Mouse (Mus musculus) heart, postnatal 25 days (tissue): ENCODE measurements around the gene Runx2. TPM values are rescaled to one million over a fixed set of nuclear protein-coding genes. Genes with fewer than 3 reads are reported as not detected.

Source experiments
- DNase-seq: peaks from one replicate; pipeline ENCODE4 v3.0.0; 2022; ENCODE audit warnings: low spot score
- intact Hi-C: fragments of 180-260 bp; cut with DNase I; formaldehyde crosslinking; loops from one replicate; pipeline ENCODE4 v1.15.1; 2025
- total RNA-seq, 2 experiments: library from RNA; stranded (reverse); gene quantifications; 2 replicates each; pipeline ENCODE4 v1.2.3; 2021

The Runx2 gene
- total RNA-seq, 2 experiments from 2014 or later = 0.26 to 0.48 TPM

DNA sequence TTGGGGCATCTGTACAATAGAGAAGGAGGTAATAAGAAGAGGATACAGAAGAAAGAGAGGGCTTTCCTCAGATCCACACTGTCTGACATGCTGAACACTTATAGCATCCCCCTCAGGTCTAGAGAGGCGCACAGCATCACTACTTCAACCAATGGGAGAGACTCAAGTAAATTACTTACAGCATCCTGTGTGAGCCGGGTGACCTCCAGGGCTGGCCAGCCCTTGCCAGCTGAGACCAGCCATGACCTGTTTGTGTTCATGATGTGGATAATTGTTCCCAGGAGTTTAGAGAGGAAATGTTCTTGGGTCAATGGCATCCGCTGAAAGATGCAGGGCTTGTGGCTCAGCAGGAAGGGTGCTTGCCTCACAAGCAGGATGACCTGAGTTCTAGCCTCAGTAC lies 308.1 kb downstream of the Runx2 start:
- intact Hi-C loops = no loop called here
- DNase-seq = no peak

DNA sequence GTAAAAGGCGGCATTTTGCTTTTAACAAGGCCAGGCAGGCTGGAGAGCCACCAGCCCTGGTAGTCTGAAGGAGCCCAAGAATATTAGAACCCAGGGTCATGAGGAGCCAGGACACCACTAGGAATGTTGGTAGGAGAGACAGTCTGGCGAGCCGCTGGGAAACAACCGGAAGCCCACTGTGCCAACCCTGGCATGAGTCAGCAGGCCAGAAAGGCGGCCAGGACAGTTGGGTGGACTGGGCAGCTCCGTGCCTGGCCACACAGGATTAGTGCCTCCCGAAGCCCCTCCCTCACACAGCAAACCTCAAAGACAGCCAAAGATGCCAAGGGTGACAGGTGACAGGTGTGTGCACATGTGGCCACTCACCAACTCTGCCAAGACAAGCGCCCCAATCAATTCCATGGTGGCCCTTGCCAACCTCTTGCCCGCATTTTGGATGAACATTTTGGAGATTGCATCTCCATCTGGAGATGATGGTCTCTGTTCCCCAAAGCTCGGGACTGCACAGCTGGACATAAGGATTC lies 309.7 kb downstream of the Runx2 start:
- intact Hi-C loops = no loop called here
- no peak for DNase-seq

DNA sequence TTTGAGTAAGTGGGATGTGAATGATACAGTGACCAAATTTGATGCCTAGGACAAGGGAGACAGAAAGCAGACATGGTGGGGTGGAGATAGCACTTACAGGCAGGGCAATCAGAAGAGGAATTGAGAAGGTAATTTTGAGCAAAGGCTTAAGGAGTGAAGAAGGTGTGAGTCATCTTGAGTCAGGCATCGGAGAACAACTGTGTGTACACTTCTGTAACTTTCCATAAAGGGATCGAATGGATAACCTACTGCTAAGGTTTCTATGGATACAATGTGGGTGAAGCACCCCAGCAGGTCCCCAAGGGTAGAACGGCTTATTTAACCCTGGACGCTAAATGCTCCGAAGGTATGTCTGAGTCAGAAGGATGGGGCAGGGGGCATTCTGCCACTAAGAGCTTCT lies 312.4 kb downstream of the Runx2 start:
- DNase-seq = no peak
- intact Hi-C loops = no loop called here

DNA sequence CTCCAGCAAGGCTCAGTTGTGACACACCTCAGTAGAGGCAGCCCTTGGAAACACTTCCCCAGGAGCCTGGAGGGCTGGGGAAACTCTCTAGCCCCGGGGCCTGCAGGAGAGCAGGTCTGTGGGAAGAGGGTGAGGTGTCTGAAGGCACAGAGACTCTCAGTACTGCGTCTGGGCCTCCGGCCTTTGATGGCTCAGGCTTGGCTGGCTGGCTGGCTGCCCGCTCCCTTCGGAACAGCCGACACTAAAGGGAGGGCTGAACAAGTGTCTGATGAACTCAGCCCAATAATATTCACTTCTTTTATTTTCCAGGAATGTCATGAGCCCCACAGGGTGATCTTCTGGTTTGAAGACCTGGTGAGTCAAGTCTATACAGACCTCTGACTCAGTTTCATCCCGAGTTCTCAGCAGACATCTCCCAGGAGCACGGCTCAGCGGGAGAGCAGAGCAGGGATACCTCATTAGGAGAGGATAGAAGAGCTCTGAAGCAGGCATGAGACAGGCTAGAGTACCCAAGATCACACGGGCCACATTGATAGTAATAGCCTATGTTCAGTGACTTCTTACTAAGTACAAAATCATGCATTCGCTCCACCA lies 314.2 kb downstream of the Runx2 start:
- intact Hi-C loops = no loop called here
- DNase-seq = no peak

- intact Hi-C loops = no loop called here
- no peak for DNase-seq
Observed at GRCm38 (mm10) chr17:44490164-44490794, 324.3 kb downstream of the Runx2 start.

GRCm38 (mm10) chr17:44489346-44489745 lies 325.3 kb downstream of the Runx2 start:
- no peak for DNase-seq
- intact Hi-C loops = no loop called here

DNA sequence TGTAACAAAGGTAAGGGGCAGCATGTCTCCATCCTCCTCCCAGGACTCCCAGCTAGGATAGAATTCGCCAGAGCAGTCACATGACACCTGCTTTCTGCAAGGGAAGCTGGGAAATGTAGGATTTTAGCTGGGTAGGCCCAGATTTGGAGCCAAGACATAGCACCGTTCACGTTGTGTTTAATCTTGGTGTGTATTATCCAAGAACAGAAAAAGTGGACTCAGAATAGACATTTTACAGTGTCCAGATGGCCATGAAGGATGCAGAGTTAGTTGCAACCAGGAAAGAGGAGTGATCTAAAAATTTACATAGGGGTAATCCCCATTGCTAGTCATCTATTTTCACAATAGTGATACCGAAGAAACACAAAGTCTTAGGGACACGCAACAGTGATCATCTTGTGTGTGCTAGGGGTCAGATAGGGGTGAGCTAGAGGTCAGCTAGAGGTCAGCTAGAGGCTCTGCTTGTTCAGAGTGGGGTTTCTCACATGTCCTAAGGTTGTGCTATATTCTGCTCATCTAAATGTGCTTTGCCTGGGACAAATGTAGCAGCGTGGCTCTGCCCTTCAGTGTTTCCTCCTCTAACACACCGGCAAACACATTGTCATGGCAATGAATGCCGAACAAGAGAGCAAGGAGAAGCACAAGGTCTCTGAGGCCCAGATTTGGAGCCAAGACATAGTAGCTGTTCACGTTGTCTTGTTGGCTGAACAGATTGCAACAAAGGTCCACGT lies 326.9 kb downstream of the Runx2 start:
- intact Hi-C loops = no loop called here
- no peak for DNase-seq

GRCm38 (mm10) chr17:44485337-44485736 lies 329.3 kb downstream of the Runx2 start:
- intact Hi-C loops = no loop called here
- no peak for DNase-seq

GRCm38 (mm10) chr17:44479918-44480317 lies 334.7 kb downstream of the Runx2 start:
- intact Hi-C loops = no loop called here
- no peak for DNase-seq

- intact Hi-C loops = no loop called here
- no peak for DNase-seq
Observed at GRCm38 (mm10) chr17:44479491-44479890, 335.1 kb downstream of the Runx2 start.

- intact Hi-C loops = no loop called here
- DNase-seq = no peak
Observed at GRCm38 (mm10) chr17:44475910-44476309, 338.7 kb downstream of the Runx2 start.

DNA sequence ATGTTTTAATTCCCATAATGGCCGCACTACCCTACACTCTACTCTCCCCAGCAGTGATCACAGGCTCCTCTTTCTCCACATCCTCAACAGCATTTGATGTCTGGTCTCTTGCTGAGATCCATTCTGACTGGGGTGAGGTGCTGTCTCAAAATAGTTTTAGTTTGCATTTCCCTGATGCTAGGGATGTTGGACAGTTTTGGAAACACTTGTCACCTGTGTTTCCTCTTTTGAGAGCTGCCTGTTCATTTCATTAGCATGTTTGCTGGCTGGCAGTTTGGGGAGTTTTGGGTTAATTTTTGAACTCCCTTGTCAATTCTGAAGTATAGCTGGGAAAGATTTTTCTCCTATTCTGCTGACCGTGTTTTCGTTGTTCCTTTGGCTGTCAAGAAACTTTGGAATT lies 340.3 kb downstream of the Runx2 start:
- intact Hi-C loops = no loop called here
- no peak for DNase-seq

DNA sequence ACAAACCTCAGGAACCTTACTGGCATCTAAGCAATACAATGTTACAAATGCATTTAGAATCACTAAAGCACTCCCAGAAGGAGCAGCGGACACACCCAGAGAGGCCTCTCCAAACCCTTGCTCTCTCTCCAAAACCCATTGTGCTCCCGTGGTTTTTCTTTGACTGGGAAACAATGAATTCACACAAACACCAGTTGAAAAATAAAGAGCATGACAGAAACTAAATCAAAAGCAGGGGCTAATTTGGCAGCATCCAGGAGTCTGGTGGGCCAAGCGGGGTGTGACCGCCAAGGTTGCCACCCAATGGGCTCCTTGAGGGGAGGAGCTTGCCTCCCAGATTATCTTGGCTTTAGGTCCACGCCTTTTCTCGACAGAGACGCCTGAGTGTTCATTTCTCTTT lies 341.9 kb downstream of the Runx2 start:
- DNase-seq = no peak
- intact Hi-C loops = no loop called here

DNA sequence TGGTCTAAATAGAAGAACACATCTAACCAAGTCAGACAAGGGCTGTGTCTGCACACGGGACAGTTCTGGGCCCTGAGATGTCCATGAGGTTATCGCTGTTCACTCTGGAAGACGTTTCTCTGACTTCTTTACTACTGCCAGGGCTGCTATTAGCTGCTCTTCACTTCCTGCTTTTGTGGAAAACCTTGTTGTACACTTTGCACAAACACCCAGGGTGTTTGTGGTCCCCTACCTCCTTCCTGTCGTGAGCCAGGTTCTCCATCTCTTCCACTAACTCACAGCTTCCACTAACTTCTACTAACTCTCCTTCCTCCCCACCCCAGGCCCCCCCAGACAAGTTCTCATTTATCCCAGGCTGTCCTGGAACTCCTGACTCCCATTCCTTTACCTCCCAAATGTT lies 350.9 kb downstream of the Runx2 start:
- DNase-seq = no peak
- intact Hi-C loops = no loop called here

DNA sequence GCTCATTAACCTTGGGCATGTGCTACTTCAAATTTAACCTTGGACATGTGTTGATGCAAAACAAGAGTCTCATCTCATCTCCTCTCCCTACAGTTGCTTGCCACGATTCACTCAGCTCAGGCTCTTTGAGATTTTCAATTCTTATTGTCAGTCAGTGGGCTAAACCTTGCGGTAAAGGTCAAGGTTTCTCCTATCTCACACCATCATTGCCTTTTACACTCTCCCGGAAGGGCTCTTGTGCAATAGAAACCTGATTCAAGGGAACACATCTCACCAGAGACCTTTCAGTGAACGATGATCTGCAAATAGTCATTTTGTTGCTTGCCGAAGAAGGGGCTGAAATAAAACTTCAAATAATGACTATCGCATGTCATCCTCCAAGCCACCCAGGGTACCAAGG lies 354.4 kb downstream of the Runx2 start:
- no peak for DNase-seq
- intact Hi-C loops = no loop called here

DNA sequence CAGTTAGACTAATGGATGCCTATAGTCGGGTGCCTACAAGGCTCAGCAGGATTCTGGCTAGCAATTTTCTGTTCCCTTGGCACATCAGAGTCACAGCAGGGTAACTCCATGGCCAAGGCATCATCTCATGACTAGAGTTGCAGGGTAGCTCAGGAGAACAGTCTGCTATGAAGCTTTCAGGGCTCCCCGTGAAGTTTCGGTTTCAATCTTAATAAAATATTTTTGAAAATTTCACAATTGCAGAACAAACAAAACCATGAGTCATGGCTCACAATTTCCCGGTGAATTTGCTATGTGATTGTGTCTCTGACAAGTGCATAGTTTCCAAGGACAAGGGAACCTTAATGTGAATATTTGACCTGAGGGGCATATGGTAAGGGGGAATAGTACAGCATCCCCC lies 355.6 kb downstream of the Runx2 start:
- intact Hi-C loops = loop anchor here (5.0 to 10.0 kb wide), 3 partner anchors 194 to 946 kb away; no protein-coding TSS in a partner anchor
- no peak for DNase-seq

GRCm38 (mm10) chr17:44456696-44457095 lies 357.9 kb downstream of the Runx2 start:
- DNase-seq = no peak
- intact Hi-C loops = loop anchor here (2.0 to 10.0 kb wide), 4 partner anchors 192 to 948 kb away; no protein-coding TSS in a partner anchor

GRCm38 (mm10) chr17:44455681-44456600 lies 358.7 kb downstream of the Runx2 start:
- intact Hi-C loops = loop anchor here (2.0 to 10.0 kb wide), 5 partner anchors 191 to 949 kb away; no protein-coding TSS in a partner anchor
- DNase-seq = no peak

DNA sequence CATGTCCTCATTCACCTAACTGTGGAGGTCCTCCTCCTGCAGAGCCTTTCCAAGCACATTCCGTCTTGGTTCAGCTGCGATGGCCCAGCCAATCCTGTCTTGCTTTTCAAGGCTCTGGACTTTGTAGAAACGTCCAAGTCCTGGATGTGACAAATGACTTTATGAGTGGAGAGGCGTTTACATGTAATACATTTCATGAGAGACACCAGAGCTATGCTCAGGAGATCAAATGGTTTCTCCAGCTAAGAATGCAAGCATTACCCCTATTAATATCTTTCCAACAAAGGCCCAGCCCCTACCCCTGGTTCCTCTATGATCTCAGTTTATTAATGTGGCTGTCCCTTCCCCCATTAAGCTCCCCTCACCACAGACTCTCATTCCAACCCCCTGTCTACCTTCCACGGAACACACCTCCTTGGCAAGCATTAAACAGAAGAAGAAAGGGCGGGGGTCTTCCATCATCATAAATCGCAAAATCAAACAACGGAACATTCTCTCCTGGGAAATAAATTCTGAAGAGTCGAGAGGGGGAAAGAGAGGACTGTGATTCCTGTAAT lies 364.6 kb downstream of the Runx2 start:
- intact Hi-C loops = loop anchor here (10.0 kb wide), 2 partner anchors 185 to 955 kb away; no protein-coding TSS in a partner anchor
- no peak for DNase-seq
